Comparison of ENCODE assay signal across 8 mouse cellular contexts in genomic region chr5:124432398-124433012, GRCm38 (mm10). TPM values are rescaled to one million over a fixed set of nuclear protein-coding genes. Genes with fewer than 3 reads are reported as not detected.
A peak's percentile ranks its signal among the peaks of the same experiment; 100 is the strongest.
DNase-seq lines count a peak whose midpoint lies in the region; ATAC-seq and TF ChIP-seq lines count a peak whose summit lies in the region.

No protein-coding gene starts in this region.

- H3K27me3 ChIP-seq in forebrain, embryonic 12.5 days: no peaks in the 10 kb centered on the region
- H3K27me3 ChIP-seq in forebrain, embryonic 11.5 days (ENCODE audit: control insufficient read depth, insufficient read depth, low read length): no peaks in the 10 kb centered on the region

- H3K9me3 ChIP-seq in forebrain, embryonic 12.5 days: no peaks in the 10 kb centered on the region
- no peaks in the 10 kb centered on the region for H3K9me3 ChIP-seq in forebrain, embryonic 11.5 days (ENCODE audit: control insufficient read depth, low read length)

- no peak overlapping the region for H3K4me2 ChIP-seq in forebrain, embryonic 12.5 days
- no peak overlapping the region for H3K4me2 ChIP-seq in forebrain, embryonic 11.5 days (ENCODE audit: low read depth, low read length, severe bottlenecking)

- intact Hi-C loops in left cerebral cortex, adult 2 months (cut with DNase I): loop anchor here (2.0 to 10.0 kb wide), 2 partner anchors 106 to 432 kb away; partner anchors contain the start of genes Ccdc92 and Zfp664

- H3K4me3 ChIP-seq in forebrain, embryonic 12.5 days (replicated peaks): no peak overlapping the region
- no peak overlapping the region for H3K4me3 ChIP-seq in forebrain, embryonic 11.5 days (ENCODE audit: low read depth, low read length)
- H3K4me3 ChIP-seq in left cerebral cortex, adult 2 months: no peak overlapping the region

- no peaks in the 10 kb centered on the region for H3K36me3 ChIP-seq in forebrain, embryonic 12.5 days (replicated peaks)
- no peaks in the 10 kb centered on the region for H3K36me3 ChIP-seq in forebrain, embryonic 11.5 days (ENCODE audit: control insufficient read depth, insufficient read depth, low read length)

- no peak for DNase-seq in forebrain, embryonic 11.5 days (ENCODE audit: low spot score)
- DNase-seq in cerebellum, adult 8-10 months: peak; percentile 73
- DNase-seq in gastrocnemius, adult 18-20 months (ENCODE audit: low spot score): peak; percentile 84
- peak; percentile 68 to 70 for DNase-seq in left cerebral cortex, adult 2 months (ENCODE audit: extremely low spot score in 1 of 2, low spot score in 2 of 2)
- peak; percentile 90 for DNase-seq in lung, postnatal 36 days
- DNase-seq in right cerebral cortex, postnatal 4 days: peak; percentile 69

- peak; percentile 44; the same call in 1 of the 2 replicates for ATAC-seq in forebrain, embryonic 12.5 days (ENCODE audit: low FRiP score)
- ATAC-seq in forebrain, embryonic 11.5 days (replicated peaks; ENCODE audit: low FRiP score): no peak; the same call in 1 of the 2 replicates
- peak; percentile 85 for ATAC-seq in inflammation-experienced regulatory T-cells, adult 6 months

- no peak overlapping the region for H3K9ac ChIP-seq in forebrain, embryonic 12.5 days
- H3K9ac ChIP-seq in forebrain, embryonic 11.5 days (ENCODE audit: low read length): no peak overlapping the region

- H3K27ac ChIP-seq in forebrain, embryonic 12.5 days: no peak overlapping the region
- no peak overlapping the region for H3K27ac ChIP-seq in forebrain, embryonic 11.5 days (ENCODE audit: low read depth, low read length)
- no peak overlapping the region for H3K27ac ChIP-seq in left cerebral cortex, adult 2 months

- no peaks in the 10 kb centered on the region for H3K4me1 ChIP-seq in forebrain, embryonic 12.5 days
- H3K4me1 ChIP-seq in forebrain, embryonic 11.5 days (replicated peaks; ENCODE audit: control insufficient read depth, insufficient read depth, low read length): no peaks in the 10 kb centered on the region

- peak; percentile 91 for TF ChIP-seq CTCF in left cerebral cortex, adult 2 months (IDR thresholded peaks at IDR 0.05)

RNA-seq across cellular contexts. Expression of gene Sbno1, which starts 6.7 kb away (rescaled TPM):
- 102 and 109 TPM in 2 replicates for polyA plus RNA-seq in forebrain, embryonic 12.5 days (2016; fragmentation: Nextera tagmentation; extraction: Ambion mirVana)
- polyA plus RNA-seq in forebrain, embryonic 11.5 days (2014; fragmentation: Nextera tagmentation; extraction: Ambion mirVana): 87.3 and 92.8 TPM in 2 replicates
- total RNA-seq in gastrocnemius, adult 18-20 months (2021): 10 to 100 TPM; 40.4 to 42.4 TPM
- polyA plus RNA-seq in inflammation-experienced regulatory T-cells, adult 6 months (2017; shearing (Covaris generic)): 100 to 1,000 TPM; 127 to 199 (median 163) TPM
- total RNA-seq in left cerebral cortex, adult 2 months (2021): 100 to 1,000 TPM; 180 to 185 TPM

RNA-seq across cellular contexts. Expression of gene Kmt5a, which starts 7.2 kb away (rescaled TPM):
- 41.9 and 59.7 TPM in 2 replicates for polyA plus RNA-seq in forebrain, embryonic 12.5 days (2016; fragmentation: Nextera tagmentation; extraction: Ambion mirVana)
- 120 and 133 TPM in 2 replicates for polyA plus RNA-seq in forebrain, embryonic 11.5 days (2014; fragmentation: Nextera tagmentation; extraction: Ambion mirVana)
- 100 to 1,000 TPM; 167 to 244 TPM for total RNA-seq in gastrocnemius, adult 18-20 months (2021)
- polyA plus RNA-seq in inflammation-experienced regulatory T-cells, adult 6 months (2017; shearing (Covaris generic)): 10 to 100 TPM; 19.3 to 33.6 (median 23.2) TPM
- total RNA-seq in left cerebral cortex, adult 2 months (2021): 10 to 100 TPM; 60.9 to 74.6 TPM

RNA-seq across cellular contexts. Expression of gene Rilpl2, which starts 45.7 kb away (rescaled TPM):
- 18.6 and 20.4 TPM in 2 replicates for polyA plus RNA-seq in forebrain, embryonic 12.5 days (2016; fragmentation: Nextera tagmentation; extraction: Ambion mirVana)
- 20.7 and 22.1 TPM in 2 replicates for polyA plus RNA-seq in forebrain, embryonic 11.5 days (2014; fragmentation: Nextera tagmentation; extraction: Ambion mirVana)
- 1 to 10 TPM; 4.6 to 5.6 TPM for total RNA-seq in gastrocnemius, adult 18-20 months (2021)
- 10 to 100 TPM; 56.2 to 88.3 (median 67.1) TPM for polyA plus RNA-seq in inflammation-experienced regulatory T-cells, adult 6 months (2017; shearing (Covaris generic))
- total RNA-seq in left cerebral cortex, adult 2 months (2021): 10 to 100 TPM; 17.9 to 21.0 TPM

RNA-seq across cellular contexts. Expression of gene Snrnp35, which starts 50.4 kb away (rescaled TPM):
- polyA plus RNA-seq in forebrain, embryonic 12.5 days (2016; fragmentation: Nextera tagmentation; extraction: Ambion mirVana): 32.0 and 33.1 TPM in 2 replicates
- 14.3 and 17.3 TPM in 2 replicates for polyA plus RNA-seq in forebrain, embryonic 11.5 days (2014; fragmentation: Nextera tagmentation; extraction: Ambion mirVana)
- total RNA-seq in gastrocnemius, adult 18-20 months (2021): 10 to 100 TPM; 21.0 to 28.1 TPM
- 10 to 100 TPM in 1 of 3 experiments, 1 to 10 TPM in 2; 6.5 to 12.1 (median 9.7) TPM for polyA plus RNA-seq in inflammation-experienced regulatory T-cells, adult 6 months (2017; shearing (Covaris generic))
- 10 to 100 TPM; 19.9 to 20.8 TPM for total RNA-seq in left cerebral cortex, adult 2 months (2021)
